Mouse (Mus musculus) C3H10T1/2 (cell line): ENCODE measurements around the gene Olfr1284. TPM values are rescaled to one million over a fixed set of nuclear protein-coding genes. Genes with fewer than 3 reads are reported as not detected.

Source experiments
- polyA plus RNA-seq, 2 experiments: library from polyadenylated mRNA; unstranded; fragments of >200 nt; fragmentation: generic; extraction: Trizol; gene quantifications; one replicate each; pipeline ENCODE4 v1.2.1; 2012; ENCODE audit warnings: missing spikeins in 2 of 2

Olfr1284 gene
- polyA plus RNA-seq = not detected

DNA sequence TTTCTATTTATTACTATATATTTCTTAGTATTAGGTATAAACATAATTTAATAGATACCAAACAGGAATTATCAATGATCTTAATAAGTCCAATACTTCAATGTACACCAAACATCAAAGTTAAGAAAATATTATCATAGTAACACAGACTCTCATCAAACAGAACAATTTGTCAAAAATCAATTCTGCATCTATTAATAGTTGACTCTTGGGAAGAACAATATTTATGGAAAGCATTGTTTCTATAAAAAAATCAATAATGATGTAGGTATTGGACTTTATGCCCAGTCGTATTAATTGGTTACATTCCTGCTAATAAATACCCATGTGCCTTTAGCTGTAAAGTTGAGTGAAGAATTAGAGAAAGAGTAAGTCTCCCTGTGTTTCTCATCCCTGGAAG, at the start of gene Olfr1284:
Gene Olfr1284 (plus strand): TSS at position 301 of the 400 bp plus-strand sequence.

DNA sequence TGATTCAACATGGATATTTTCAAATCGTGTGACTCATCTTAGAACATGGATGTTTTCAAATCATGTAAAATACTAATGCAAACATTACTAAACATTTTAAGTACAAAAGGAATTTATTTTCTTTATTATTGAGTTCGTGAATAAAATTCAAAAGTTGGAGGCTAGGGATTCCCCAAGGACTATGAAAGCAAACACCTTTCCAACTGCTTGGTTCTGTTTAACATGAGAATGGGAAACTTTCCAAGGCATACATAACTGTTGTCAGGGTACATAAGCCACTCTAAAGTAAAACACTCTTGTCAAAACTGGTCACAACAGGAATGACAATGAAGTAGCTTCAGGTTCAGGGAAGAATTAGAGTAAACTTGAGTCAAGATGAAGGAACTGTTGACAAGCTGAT, 49.1 kb upstream of the Olfr1284 start, which contains the start of gene Olfr1281:
Gene Olfr1281 (plus strand): TSS at position 301 of the 400 bp plus-strand sequence.

DNA sequence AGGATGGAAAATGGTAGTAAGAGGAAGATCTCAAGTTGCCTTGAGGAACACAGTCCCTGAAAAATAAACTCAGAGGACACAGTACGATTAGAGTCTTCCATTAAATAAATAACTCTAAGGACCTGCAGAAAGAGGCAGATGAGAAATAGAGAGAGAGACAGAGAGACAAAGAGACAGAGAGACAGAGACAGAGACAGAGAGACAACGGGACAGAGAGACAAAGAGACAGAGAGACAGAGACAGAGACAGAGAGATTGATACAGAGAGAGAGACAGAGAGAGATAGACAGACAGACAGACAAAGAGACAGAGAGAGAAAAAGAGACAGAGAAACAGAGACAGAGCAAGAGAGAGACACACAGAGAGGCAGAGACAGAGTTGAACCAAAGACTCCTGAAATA, 39.3 kb upstream of the Olfr1284 start, which contains the start of gene Olfr1282:
Gene Olfr1282 (minus strand): TSS at position 101 of the 400 bp plus-strand sequence.

DNA sequence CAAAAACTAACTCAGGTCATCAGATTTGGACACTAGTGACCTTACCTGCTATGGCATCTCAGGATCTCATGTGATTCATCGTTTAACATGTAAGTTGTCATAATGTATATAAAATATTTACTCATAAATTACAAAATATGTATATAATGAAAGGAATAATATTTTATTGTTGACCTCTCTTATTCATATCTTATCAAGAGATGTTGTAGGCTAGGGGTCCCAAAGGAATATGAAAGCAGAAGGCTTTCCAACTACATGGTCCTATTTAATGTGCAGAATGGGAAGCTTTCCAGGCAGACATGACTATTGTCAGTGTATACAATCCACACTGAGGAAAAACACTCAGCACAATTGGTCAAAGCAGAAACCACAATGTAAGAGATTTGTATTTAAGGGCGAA, 8.8 kb upstream of the Olfr1284 start, which contains the start of gene Olfr1283:
Gene Olfr1283 (plus strand): TSS at position 301 of the 400 bp plus-strand sequence.

DNA sequence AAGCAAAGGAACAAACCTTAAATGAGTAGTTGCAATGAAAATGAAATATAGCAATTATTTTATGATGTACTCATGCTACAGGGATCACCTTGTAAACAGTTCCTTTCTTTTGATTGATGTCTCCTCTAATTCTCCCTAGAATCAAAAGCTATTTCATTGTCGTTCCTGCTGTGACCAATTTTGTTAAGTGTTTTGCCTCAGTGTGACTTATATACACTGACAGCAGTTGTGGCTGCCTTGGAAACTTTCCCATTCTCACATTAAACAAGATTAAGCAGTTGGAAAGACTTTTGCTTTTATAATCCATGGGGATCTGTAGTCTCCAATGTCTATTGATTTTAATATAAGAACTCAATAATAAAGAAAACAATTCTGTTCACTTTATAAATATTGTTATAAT, 47.6 kb downstream of the Olfr1284 start, which contains the start of gene Olfr1286:
Gene Olfr1286 (minus strand): TSS at position 185 of the 400 bp plus-strand sequence.

Other genes starting within 250 kb of the Olfr1284 start
- not detected for gene Gm15130, start 222.6 kb upstream of the Olfr1284 start, polyA plus RNA-seq
- not detected for gene 4930430A15Rik, start 145.9 kb upstream of the Olfr1284 start, polyA plus RNA-seq
- not detected for gene Olfr1275, start 140.2 kb upstream of the Olfr1284 start, polyA plus RNA-seq
- gene Olfr1276, start 121.0 kb upstream of the Olfr1284 start, polyA plus RNA-seq = not detected
- not detected for gene Olfr1277, start 101.4 kb upstream of the Olfr1284 start, polyA plus RNA-seq
- gene Olfr1278, start 85.4 kb upstream of the Olfr1284 start, polyA plus RNA-seq = not detected
- gene Olfr1279, start 74.9 kb upstream of the Olfr1284 start, polyA plus RNA-seq = not detected
- gene Olfr1280, start 61.5 kb upstream of the Olfr1284 start, polyA plus RNA-seq = not detected
- gene Olfr1281, start 49.0 kb upstream of the Olfr1284 start, polyA plus RNA-seq = not detected
- gene Olfr1282, start 39.4 kb upstream of the Olfr1284 start, polyA plus RNA-seq = not detected
- gene Olfr1283, start 8.7 kb upstream of the Olfr1284 start, polyA plus RNA-seq = not detected
- not detected for gene Olfr1286, start 47.6 kb downstream of the Olfr1284 start, polyA plus RNA-seq
- not detected for gene Olfr1287, start 73.6 kb downstream of the Olfr1284 start, polyA plus RNA-seq
- not detected for gene Olfr1288, start 98.6 kb downstream of the Olfr1284 start, polyA plus RNA-seq
- gene Olfr1289, start 105.3 kb downstream of the Olfr1284 start, polyA plus RNA-seq = not detected
- not detected for gene Olfr1290, start 118.3 kb downstream of the Olfr1284 start, polyA plus RNA-seq
- gene Olfr1291-ps1, start 121.7 kb downstream of the Olfr1284 start, polyA plus RNA-seq = not detected
- gene Olfr1293-ps, start 149.7 kb downstream of the Olfr1284 start, polyA plus RNA-seq = not detected
- gene Olfr1294, start 164.8 kb downstream of the Olfr1284 start, polyA plus RNA-seq = not detected
- gene Olfr1295, start 194.2 kb downstream of the Olfr1284 start, polyA plus RNA-seq = not detected